Mouse (Mus musculus) megakaryocyte, adult 5-6 weeks (primary cell): Measurements from ENCODE around the gene Afdn. TPM values are rescaled to one million over a fixed set of nuclear protein-coding genes. Genes with fewer than 3 reads are reported as not detected.

ENCODE experiments used
- ATAC-seq: 2 replicates; pipeline ENCODE4 v1.8.0; 2016; ENCODE audit warnings: mild to moderate bottlenecking, inconsistent platforms; ENCODE audit not compliant: poor library complexity, severe bottlenecking
- total RNA-seq, 2 experiments: library from RNA; stranded (forward) in 1 of 2; stranded (reverse) in 1 of 2; fragments of 153-499, 151-499 nt in 1 of 2; fragments of 221-1000, 200-1000 nt in 1 of 2; gene quantifications; 2 replicates each; pipeline versions ENCODE4 v1.2.3 to v1.2.4; 2015 to 2017

Afdn gene
- total RNA-seq, 2 experiments from 2014 or later, result 15.3 to 22.6 TPM

- no peak for ATAC-seq
Measured at GRCm38 (mm10) chr17:13738121-13738776, 22.1 kb upstream of the Afdn start.

DNA sequence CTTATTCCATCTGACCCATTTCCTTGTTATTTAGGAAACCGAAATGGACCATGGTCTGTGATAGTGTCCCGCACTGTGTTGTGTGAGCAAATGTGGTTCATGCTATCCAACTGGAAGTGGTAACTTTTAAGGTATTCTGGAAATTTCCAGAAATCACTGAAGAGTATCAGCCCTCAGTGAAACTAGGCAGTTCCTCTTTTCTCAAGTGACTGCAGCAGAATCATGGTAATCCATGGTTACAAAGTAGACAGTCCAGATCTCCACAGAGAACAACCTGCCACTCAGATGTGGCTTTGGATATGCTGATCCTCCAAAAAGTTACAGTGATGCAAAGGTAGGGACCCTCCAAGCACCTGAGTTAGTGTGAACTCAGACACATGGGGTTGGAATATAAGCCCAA is 21.4 kb upstream of the Afdn start:
- ATAC-seq, result peak; percentile 68

DNA sequence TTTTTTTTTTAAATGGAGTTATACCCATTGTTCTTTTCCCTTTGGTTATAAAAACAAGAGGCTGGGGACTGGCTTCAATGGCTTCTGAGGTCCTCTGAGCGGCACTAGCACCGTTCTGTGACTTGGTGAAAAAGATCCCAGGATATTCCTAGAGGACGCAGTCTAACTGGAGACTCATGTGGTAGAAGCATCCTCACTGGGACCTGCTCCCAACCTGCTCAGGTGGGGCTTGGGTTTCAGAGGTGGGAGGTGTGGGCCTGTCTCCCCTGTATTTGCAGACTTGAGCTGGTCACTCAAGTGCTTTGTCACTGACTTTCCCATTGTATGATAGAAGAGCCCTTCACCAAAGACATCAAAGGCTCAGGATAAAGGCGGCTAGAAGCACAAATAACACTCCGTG is 20.4 kb upstream of the Afdn start:
- no peak for ATAC-seq

DNA sequence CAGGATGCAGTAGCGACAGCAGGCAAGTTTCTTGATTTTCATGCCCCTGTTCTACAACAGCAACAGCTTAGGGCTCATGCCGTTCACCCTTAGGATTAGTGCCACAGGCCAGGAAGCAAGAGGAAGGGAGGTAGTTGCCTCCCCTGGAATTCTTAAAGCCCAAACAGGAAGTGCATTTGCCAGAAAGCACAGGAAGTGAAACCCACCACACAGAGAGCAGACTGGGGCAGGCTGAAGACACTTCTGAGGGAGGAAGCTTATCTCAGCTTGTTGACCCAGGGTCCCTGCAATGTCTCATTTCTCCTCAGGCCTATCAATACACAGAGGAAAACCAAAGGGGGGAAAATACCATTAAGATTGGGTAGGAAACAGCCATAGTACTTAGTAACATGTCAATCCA is 19.5 kb upstream of the Afdn start:
- peak; percentile 56 for ATAC-seq

GRCm38 (mm10) chr17:13741611-13742010 is 18.7 kb upstream of the Afdn start:
- no peak for ATAC-seq

DNA sequence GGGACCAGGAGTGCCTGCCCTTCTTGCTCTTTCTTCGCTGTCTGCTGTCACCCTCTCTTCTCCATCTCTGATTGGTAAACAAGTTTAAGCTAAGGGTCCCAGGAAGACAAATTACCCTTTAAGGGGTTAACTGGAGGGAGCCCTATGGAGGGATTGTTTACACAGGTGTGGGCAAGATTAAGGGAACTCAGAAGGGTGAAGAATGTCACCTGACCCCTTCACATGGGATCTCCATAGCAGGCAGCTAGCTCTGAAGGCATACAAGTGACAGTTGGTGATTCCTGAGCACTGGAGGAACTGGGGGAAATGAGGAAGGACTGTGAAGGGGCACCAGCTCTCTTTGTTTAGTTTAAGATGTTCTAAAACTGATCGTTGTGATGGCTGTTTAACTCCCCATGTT is 18.0 kb upstream of the Afdn start:
- no peak for ATAC-seq

GRCm38 (mm10) chr17:13742941-13743708 is 17.2 kb upstream of the Afdn start:
- ATAC-seq, result no peak

DNA sequence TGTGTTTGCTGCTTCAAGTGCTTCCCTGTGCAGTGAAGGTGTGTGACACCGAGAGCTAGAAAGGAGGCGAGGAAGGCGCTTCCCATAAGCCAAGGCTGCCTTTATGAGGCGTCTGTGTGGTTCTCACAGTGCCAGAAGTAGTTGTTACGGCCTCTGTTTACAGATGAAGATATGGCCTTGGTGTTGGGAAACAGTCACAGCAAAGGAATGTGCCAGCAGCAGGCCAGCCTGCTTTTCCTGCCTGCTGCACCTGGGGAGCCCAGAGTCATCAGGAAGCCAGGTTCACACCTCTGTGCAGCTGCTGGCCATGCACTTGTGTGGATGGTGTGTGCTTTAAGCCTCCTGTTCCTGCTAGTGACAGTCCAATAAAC is 16.6 kb upstream of the Afdn start:
- ATAC-seq, result no peak

GRCm38 (mm10) chr17:13744219-13744618 is 16.1 kb upstream of the Afdn start:
- no peak for ATAC-seq

DNA sequence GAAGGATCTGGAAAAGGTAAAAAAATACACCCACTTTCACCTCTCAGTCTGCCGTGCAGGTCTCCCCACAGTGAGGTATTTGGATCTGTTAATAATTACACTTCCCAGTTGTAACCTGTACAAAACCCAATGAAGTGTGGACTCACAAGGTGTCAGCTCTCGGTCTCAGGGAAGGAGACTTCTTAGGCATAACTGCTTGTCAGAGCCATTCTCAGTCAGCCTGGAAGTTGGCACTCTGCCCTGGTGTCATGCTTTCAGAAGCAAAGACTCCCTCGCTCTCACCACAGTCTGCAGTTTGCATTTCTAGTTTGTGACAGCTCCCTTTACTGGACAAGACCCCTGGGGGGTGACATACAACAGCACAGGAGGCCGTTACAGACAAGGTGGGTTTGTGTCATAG is 15.5 kb upstream of the Afdn start:
- ATAC-seq, result no peak

GRCm38 (mm10) chr17:13745373-13745772 is 15.0 kb upstream of the Afdn start:
- no peak for ATAC-seq

GRCm38 (mm10) chr17:13746330-13746729 is 14.0 kb upstream of the Afdn start:
- ATAC-seq, result peak; percentile 87

- no peak for ATAC-seq
Measured at GRCm38 (mm10) chr17:13747681-13748080, 12.7 kb upstream of the Afdn start.

DNA sequence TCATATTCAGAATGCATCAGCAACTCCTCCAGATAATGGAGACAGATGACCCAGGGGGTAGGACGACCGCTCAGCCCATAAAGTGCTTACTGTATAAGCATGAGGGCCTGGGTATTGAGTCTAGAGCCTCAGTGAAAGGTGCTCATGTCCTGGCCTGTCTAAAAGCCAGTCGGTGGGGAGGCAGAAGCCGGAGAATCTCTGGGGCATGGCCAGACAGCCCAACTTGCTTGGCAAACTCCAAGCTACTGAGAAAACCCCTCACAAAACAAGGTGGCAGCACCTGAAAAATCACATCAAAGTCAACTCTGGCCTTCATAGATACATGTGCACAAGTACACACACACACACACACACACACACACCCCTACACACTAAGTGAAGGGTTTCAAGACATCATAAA is 11.3 kb upstream of the Afdn start:
- no peak for ATAC-seq

GRCm38 (mm10) chr17:13753918-13754317 is 6.4 kb upstream of the Afdn start:
- no peak for ATAC-seq

DNA sequence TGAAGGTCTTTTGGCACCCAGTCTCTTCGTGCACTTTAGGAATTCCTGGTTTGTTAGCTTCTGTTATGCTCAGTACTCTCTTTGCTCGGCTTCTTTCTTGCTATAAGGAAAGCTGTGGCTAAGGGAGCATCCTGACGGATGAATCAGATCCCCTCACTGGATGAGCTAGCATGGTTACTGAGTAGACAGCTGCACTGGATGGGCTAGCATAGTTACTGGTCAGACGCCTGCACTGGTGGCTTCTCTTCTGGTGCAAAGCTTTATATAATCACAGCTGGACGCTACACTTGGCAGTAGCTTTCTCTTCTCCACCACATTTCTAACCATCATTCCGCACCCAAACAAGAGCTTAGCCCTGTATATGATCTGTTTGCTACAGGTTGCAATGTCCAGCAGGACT is 5.4 kb upstream of the Afdn start:
- no peak for ATAC-seq

GRCm38 (mm10) chr17:13758586-13758985 is 1.8 kb upstream of the Afdn start:
- ATAC-seq, result no peak

- no peak for ATAC-seq
Measured at GRCm38 (mm10) chr17:13759156-13759852, 1.0 kb upstream of the Afdn start.

- ATAC-seq, result no peak
Measured at GRCm38 (mm10) chr17:13760675-13761178, 388 bp downstream of the Afdn start.

- ATAC-seq, result no peak
Measured at GRCm38 (mm10) chr17:13761179-13761913, 1.0 kb downstream of the Afdn start, which contains the start of gene Tcte2. TSS of gene Tcte2 (minus strand) at chr17:13761825.

- no peak for ATAC-seq
Measured at GRCm38 (mm10) chr17:13763819-13764218, 3.5 kb downstream of the Afdn start.
